Mouse (Mus musculus) lung, postnatal 0 days (tissue): Measurements from ENCODE around the gene Cga. TPM values are rescaled to one million over a fixed set of nuclear protein-coding genes. Genes with fewer than 3 reads are reported as not detected.
"Not testable (repeated sequence)": the region's sequence is repeated elsewhere in the genome, so short reads cannot be mapped to it uniquely, and the experiment has no call there.

ENCODE experiments used
- ATAC-seq: fragments of 200-750 bp; cut with Nextera tagmentation; 2 replicates; pipeline ENCODE4 v1.8.0; 2017; ENCODE audit warnings: moderate library complexity
- DNase-seq: peaks from one replicate; pipeline ENCODE4 v3.0.0-alpha.2; 2016; ENCODE audit warnings: low spot score
- H3K27ac ChIP-seq: fragments of 300-500 bp; sonication (generic); 2 replicates; pipeline ENCODE4 v1.5.1; 2014; ENCODE audit warnings: antibody characterized with exemption, mild to moderate bottlenecking, low read length, mixed read lengths
- H3K27me3 ChIP-seq: fragments of 300-500 bp; sonication (generic); replicated peaks from 2 replicates; pipeline ENCODE4 v1.6.1; 2014; ENCODE audit warnings: low read length, mixed read lengths; ENCODE audit not compliant: insufficient read depth
- H3K36me3 ChIP-seq: fragments of 300-500 bp; sonication (generic); 2 replicates; pipeline ENCODE4 v1.6.1; 2014; ENCODE audit warnings: low read length, mixed read lengths; ENCODE audit not compliant: insufficient read depth
- H3K4me1 ChIP-seq: fragments of 300-500 bp; sonication (generic); 2 replicates; pipeline ENCODE4 v1.6.1; 2014; ENCODE audit warnings: antibody characterized with exemption, low read depth, low read length, mixed read lengths; ENCODE audit not compliant: insufficient read depth
- H3K4me2 ChIP-seq: fragments of 300-500 bp; sonication (generic); replicated peaks from 2 replicates; pipeline ENCODE4 v1.6.1; 2014; ENCODE audit warnings: low read depth, mild to moderate bottlenecking, low read length, moderate library complexity, mixed read lengths
- H3K4me3 ChIP-seq: fragments of 300-500 bp; sonication (generic); 2 replicates; pipeline ENCODE4 v1.5.1; 2014; ENCODE audit warnings: low read depth, low read length
- H3K9ac ChIP-seq: fragments of 300-500 bp; sonication (generic); replicated peaks from 2 replicates; pipeline ENCODE4 v1.6.1; 2014; ENCODE audit warnings: low read depth, mild to moderate bottlenecking
- H3K9me3 ChIP-seq: fragments of 300-500 bp; sonication (generic); 2 replicates; pipeline ENCODE4 v1.6.1; 2016; ENCODE audit warnings: low read length, mixed read lengths
- CTCF ChIP-seq: IDR thresholded peaks from 2 replicates; pipeline ENCODE4 v1.5.1; 2016; ENCODE audit warnings: antibody characterized with exemption, mild to moderate bottlenecking
- EP300 ChIP-seq: IDR thresholded peaks from 2 replicates; pipeline ENCODE4 v1.6.1; 2016; ENCODE audit warnings: antibody characterized with exemption, mild to moderate bottlenecking, control low read depth
- WGBS: fragments of 180-500 bp; shearing (Covaris S2); extraction: QIAGEN DNeasy Blood & Tissue Kit; methylation state at CpG from one replicate; pipeline ENCODE4 v1.1.7; 2014; 5-methylcytosine and 5-hydroxymethylcytosine counted together
- polyA plus RNA-seq: library from polyadenylated mRNA; unstranded; fragments of >200 nt; fragmentation: Nextera tagmentation; extraction: Ambion mirVana; gene quantifications from 2 replicates; pipeline ENCODE4 v1.2.1, GENCODE M21; 2015

Cga gene
- polyA plus RNA-seq, 1 experiment from 2014 or later = not detected

GRCm38 (mm10) chr4:34908127-34908526, 14.5 kb downstream of the Cga start:
- TF ChIP-seq CTCF = no peak
- peak; percentile 37; the same call in 1 of the 2 replicates for TF ChIP-seq EP300
- H3K27me3 ChIP-seq = no peaks in the 10 kb centered on the region
- H3K4me2 ChIP-seq = no peak overlapping the region
- no peaks in the 10 kb centered on the region for H3K4me1 ChIP-seq
- no peaks in the 10 kb centered on the region for H3K36me3 ChIP-seq
- H3K27ac ChIP-seq = no peak overlapping the region
- H3K4me3 ChIP-seq = no peak overlapping the region
- ATAC-seq = peak; percentile 94
- H3K9ac ChIP-seq = no peak overlapping the region
- peak; percentile 86 for DNase-seq
- no peaks in the 10 kb centered on the region for H3K9me3 ChIP-seq
- WGBS = 61% methylated on average over 7 of the region's 7 CpGs

DNA sequence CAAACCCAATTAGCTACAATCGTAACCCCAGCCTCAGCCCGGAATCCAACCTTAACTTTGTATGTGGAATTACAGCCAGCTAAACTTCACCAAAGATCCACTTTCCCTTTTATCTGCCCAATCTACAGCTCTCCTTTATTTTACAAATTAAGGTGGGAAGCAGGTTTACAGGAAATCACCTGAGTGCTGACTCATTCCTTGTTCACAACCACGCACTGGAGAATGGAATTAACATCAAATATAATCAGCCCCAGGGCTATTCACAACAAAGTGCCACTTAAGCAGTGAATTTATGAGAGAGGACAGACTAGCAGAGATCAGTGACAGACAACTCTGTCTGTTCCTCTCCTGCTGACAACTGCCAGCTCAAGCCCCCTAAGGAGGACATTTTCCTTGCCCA, 17.8 kb downstream of the Cga start:
- 77% methylated on average over 3 of the region's 3 CpGs for WGBS
- H3K27ac ChIP-seq = no peak overlapping the region
- H3K4me3 ChIP-seq = no peak overlapping the region
- H3K4me1 ChIP-seq = no peaks in the 10 kb centered on the region
- no peaks in the 10 kb centered on the region for H3K9me3 ChIP-seq
- no peak for ATAC-seq
- no peak overlapping the region for H3K4me2 ChIP-seq
- no peaks in the 10 kb centered on the region for H3K27me3 ChIP-seq
- TF ChIP-seq CTCF (no peak), EP300 (no peak)
- no peaks in the 10 kb centered on the region for H3K36me3 ChIP-seq
- H3K9ac ChIP-seq = no peak overlapping the region
- DNase-seq = no peak

DNA sequence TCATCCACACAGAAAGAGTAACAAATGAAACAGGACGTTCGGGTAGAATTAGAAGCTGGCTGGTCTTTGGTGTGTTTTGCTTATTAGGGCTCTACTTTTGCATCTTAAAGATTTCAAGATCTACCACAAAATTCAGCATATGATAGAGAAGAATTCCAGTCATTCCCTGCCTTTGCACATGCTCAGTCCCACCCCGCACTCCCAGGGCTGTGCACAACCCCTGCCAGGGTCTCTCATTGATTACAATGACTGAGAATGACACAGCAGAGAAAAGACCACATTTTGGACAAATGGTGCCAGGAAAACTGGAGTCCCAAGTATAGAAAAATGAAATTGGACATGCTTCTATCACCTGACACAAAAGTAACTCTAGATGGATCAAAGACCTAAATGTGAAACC, 18.6 kb downstream of the Cga start:
- TF ChIP-seq CTCF (no peak), EP300 (no peak)
- Histone ChIP-seq H3K4me3 (no peak overlapping the region), H3K4me1 (no peaks in the 10 kb centered on the region), H3K9me3 (no peaks in the 10 kb centered on the region), H3K27ac (no peak overlapping the region), H3K9ac (no peak overlapping the region), H3K27me3 (no peaks in the 10 kb centered on the region), H3K36me3 (no peaks in the 10 kb centered on the region), H3K4me2 (no peak overlapping the region)
- 79% methylated on average over 3 of the region's 3 CpGs for WGBS
- ATAC-seq (no peak), DNase-seq (no peak)

- Histone ChIP-seq H3K9me3 (no peaks in the 10 kb centered on the region), H3K27me3 (no peaks in the 10 kb centered on the region), H3K36me3 (no peaks in the 10 kb centered on the region), H3K4me2 (no peak overlapping the region), H3K27ac (no peak overlapping the region), H3K4me1 (no peaks in the 10 kb centered on the region), H3K4me3 (no peak overlapping the region), H3K9ac (no peak overlapping the region)
- ATAC-seq (no peak), DNase-seq (no peak)
- WGBS = 64% methylated on average over 7 of the region's 7 CpGs
- TF ChIP-seq CTCF (no peak), EP300 (no peak)
Measured at GRCm38 (mm10) chr4:34917400-34917799, 23.8 kb downstream of the Cga start.

GRCm38 (mm10) chr4:34922177-34922870, 28.7 kb downstream of the Cga start:
- H3K27me3 ChIP-seq = no peaks in the 10 kb centered on the region
- H3K4me3 ChIP-seq = no peak overlapping the region
- peak; percentile 92 for TF ChIP-seq CTCF
- no peak for TF ChIP-seq EP300
- no peaks in the 10 kb centered on the region for H3K36me3 ChIP-seq
- DNase-seq (peak; percentile 83), ATAC-seq (peak; percentile 47; the same call in 1 of the 2 replicates)
- no peaks in the 10 kb centered on the region for H3K9me3 ChIP-seq
- H3K27ac ChIP-seq = no peak overlapping the region
- H3K9ac ChIP-seq = no peak overlapping the region
- H3K4me2 ChIP-seq = no peak overlapping the region
- 61% methylated on average over 6 of the region's 6 CpGs for WGBS
- no peaks in the 10 kb centered on the region for H3K4me1 ChIP-seq

DNA sequence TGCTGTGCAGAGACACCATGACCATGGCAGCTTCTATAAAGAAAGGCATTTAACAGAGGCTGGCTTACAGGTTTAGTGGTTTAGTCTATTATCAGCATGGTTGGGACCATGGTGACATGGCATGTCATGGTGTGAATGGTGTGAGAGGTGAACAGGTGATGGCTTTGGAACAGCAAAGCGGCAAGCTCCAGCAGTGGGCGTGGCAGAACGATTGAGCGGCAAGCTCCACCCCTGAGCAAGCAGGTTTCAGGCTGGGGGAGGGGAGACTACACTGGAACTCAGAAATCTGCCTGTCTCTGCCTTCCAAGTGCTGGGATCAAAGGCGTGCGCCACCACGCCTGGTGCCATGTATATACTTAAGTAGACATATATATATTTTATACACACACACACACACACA, 34.8 kb downstream of the Cga start:
- H3K4me3 ChIP-seq, H3K36me3 ChIP-seq, H3K27ac ChIP-seq, DNase-seq, H3K9me3 ChIP-seq, H3K4me2 ChIP-seq, ATAC-seq, H3K9ac ChIP-seq, H3K27me3 ChIP-seq, H3K4me1 ChIP-seq: not testable (repeated sequence)
- WGBS = 82% methylated on average over 7 of the region's 7 CpGs

DNA sequence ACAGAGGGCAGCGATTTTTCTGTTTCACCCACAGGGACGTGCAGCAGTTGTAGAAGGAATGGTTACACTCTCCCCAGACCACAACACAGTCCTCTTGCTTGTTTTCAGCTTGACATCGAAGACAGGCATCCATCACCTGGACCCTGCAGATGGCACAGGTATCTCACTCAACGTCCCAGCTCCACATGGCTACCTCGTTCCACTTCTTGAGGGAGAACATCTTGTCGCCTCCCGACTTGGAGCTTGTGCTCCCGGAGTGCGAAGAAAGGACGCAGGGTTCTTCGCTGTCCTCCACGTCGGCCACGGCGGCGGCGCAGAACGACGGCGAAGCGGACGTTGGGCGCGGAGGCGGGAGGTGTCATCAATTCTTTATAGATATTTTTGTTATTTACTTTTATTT, 47.5 kb downstream of the Cga start:
- no peak overlapping the region for H3K9ac ChIP-seq

More for the DNA sequence above, 47.5 kb downstream of the Cga start:
- H3K4me1 ChIP-seq = no peaks in the 10 kb centered on the region
- H3K4me3 ChIP-seq = no peak overlapping the region
- 92% methylated on average over 25 of the region's 25 CpGs for whole genome bisulfite sequencing
- no peak for DNase-seq
- H3K36me3 ChIP-seq = no peaks in the 10 kb centered on the region
- ATAC-seq = no peak
- no peak overlapping the region for H3K27ac ChIP-seq
- H3K27me3 ChIP-seq = no peaks in the 10 kb centered on the region
- no peak for TF ChIP-seq EP300
- no peak for TF ChIP-seq CTCF
- no peak overlapping the region for H3K4me2 ChIP-seq
- H3K9me3 ChIP-seq = no peaks in the 10 kb centered on the region
